Mouse (Mus musculus) MEL (cell line): ENCODE measurements around the gene Vmn1r27.

Experiments
- CTCF ChIP-seq, 3 experiments: IDR thresholded peaks in 2 of 3; conservative IDR thresholded peaks in 1 of 3; 2 replicates each; pipeline ENCODE4 v1.5.1; 2011 to 2012; ENCODE audit warnings: low read length in 3 of 3, low read depth in 2 of 3, mild to moderate bottlenecking in 2 of 3, improper control_type of control experiment in 1 of 3, inconsistent platforms in 1 of 3, mixed read lengths in 1 of 3, moderate library complexity in 1 of 3; ENCODE audit not compliant: control insufficient read depth in 1 of 3, insufficient read depth in 1 of 3, poor library complexity in 1 of 3, severe bottlenecking in 1 of 3
- EP300 ChIP-seq, 2 experiments: IDR thresholded peaks; 2 replicates each; pipeline ENCODE4 v1.6.1; 2011; ENCODE audit warnings: improper control_type of control experiment in 2 of 2, low read length in 2 of 2, low read depth in 1 of 2, mild to moderate bottlenecking in 1 of 2
- GATA1 ChIP-seq: IDR thresholded peaks from 2 replicates; pipeline ENCODE4 v1.6.1; 2011; ENCODE audit warnings: low read depth, low read length, improper control_type of control experiment
- MAX ChIP-seq: IDR thresholded peaks from 2 replicates; pipeline ENCODE4 v1.6.1; 2011; ENCODE audit warnings: low read length, improper control_type of control experiment
- MAZ ChIP-seq: IDR thresholded peaks from 2 replicates; pipeline ENCODE4 v1.6.1; 2012; ENCODE audit warnings: low read depth, mild to moderate bottlenecking, inconsistent platforms, low read length, improper control_type of control experiment
- NELFE ChIP-seq: IDR thresholded peaks from 2 replicates; pipeline ENCODE4 v1.6.1; 2011; ENCODE audit warnings: low read depth, low read length, improper control_type of control experiment
- POLR2A ChIP-seq, 2 experiments: IDR thresholded peaks; 2 replicates each; pipeline ENCODE4 v1.6.1; 2011 to 2012; ENCODE audit warnings: low read length in 2 of 2, mild to moderate bottlenecking in 2 of 2, control low read depth in 1 of 2, improper control_type of control experiment in 1 of 2, low read depth in 1 of 2, moderate library complexity in 1 of 2; ENCODE audit not compliant: control insufficient read depth in 1 of 2, insufficient read depth in 1 of 2, poor library complexity in 1 of 2
- TCF12 ChIP-seq: IDR thresholded peaks from 2 replicates; pipeline ENCODE4 v1.6.1; 2014; ENCODE audit warnings: low read depth, mild to moderate bottlenecking, inconsistent platforms, low read length, improper control_type of control experiment, moderate library complexity

GRCm38 (mm10) chr6:58216119-58216518 is 2.5 kb downstream of the Vmn1r27 start:
- no peak for TF ChIP-seq GATA1
- TF ChIP-seq POLR2A (IDR thresholded peaks at IDR 0.05; ENCODE audit: control insufficient read depth in 1 of 2, insufficient read depth in 1 of 2, low read depth in 1 of 2, low read length in 2 of 2, poor library complexity in 1 of 2) = no peak
- no peak for TF ChIP-seq MAZ
- no peak for TF ChIP-seq MAX
- TF ChIP-seq NELFE = no peak
- TF ChIP-seq CTCF (IDR thresholded peaks at IDR 0.05 in 2 of 3, conservative IDR thresholded peaks at IDR 0.05 in 1 of 3; ENCODE audit: control insufficient read depth in 1 of 3, insufficient read depth in 1 of 3, low read depth in 2 of 3, low read length in 3 of 3, poor library complexity in 1 of 3, severe bottlenecking in 1 of 3) = no peak
- no peak for TF ChIP-seq TCF12
- no peak for TF ChIP-seq EP300 (IDR thresholded peaks at IDR 0.05; ENCODE audit: low read depth in 1 of 2, low read length in 2 of 2)
